ENCODE assay signal across 8 mouse cellular contexts in the genomic region with DNA sequence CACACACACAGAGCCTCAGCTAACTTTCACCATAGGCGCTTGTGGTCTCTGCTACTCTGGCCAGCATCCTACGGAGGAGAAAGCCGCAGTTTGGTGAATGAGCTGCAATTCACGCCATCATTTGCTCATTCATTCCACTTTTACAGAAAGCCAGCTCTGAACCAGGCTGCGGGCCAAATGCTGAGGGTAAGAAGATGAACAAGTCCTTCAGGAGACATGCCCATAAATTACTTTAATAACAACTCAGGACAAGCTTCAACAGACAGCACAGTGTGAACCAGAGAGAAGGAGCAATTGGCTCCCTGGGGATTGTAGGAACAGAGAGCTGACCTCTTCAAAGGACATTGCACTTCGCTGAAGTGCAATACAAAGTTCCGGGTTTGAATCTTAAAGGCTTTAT. TPM values are rescaled to one million over a fixed set of nuclear protein-coding genes. Genes with fewer than 3 reads are reported as not detected.
A peak's percentile ranks its signal among the peaks of the same experiment; 100 is the strongest.
DNase-seq lines count a peak whose midpoint lies in the region; ATAC-seq and TF ChIP-seq lines count a peak whose summit lies in the region.
"Had no signal": no experiment of that assay in that cellular context is flagged by ENCODE, and none has a peak within 500 bp of the region (broad histone marks: within the 10 kb centered on the region; RNA-seq: fewer than 3 reads in every experiment).

No protein-coding gene starts in this region.

- intact Hi-C loops in heart, postnatal 25 days (cut with DNase I) = loop anchor here (2.0 to 5.0 kb wide), 2 partner anchors 51 to 73 kb away; no protein-coding TSS in a partner anchor

- no peak overlapping the region for H3K9ac ChIP-seq in heart, embryonic 16.5 days (ENCODE audit: low read length)

- 67% methylated on average over 7 of the region's 7 CpGs for WGBS in heart, embryonic 16.5 days

- H3K4me2 ChIP-seq in heart, embryonic 16.5 days (ENCODE audit: low read depth, low read length) = 0 out of 2 replicates have a peak overlapping the region, but pooled peaks have one; percentile 79

- no peak overlapping the region for H3K4me3 ChIP-seq in heart, embryonic 16.5 days (ENCODE audit: low read length)
- peak overlapping the region; percentile 95; the same call in 1 of the 2 replicates for H3K4me3 ChIP-seq in G1E (ENCODE audit: low read depth, low read length)

- H3K27ac ChIP-seq in heart, embryonic 16.5 days (ENCODE audit: low read length) = peak overlapping the region; percentile 92
- H3K27ac ChIP-seq: midbrain, embryonic 12.5 days had no signal

- peaks cover 22% of the 10 kb centered on the region for H3K4me1 ChIP-seq in heart, embryonic 16.5 days (ENCODE audit: control insufficient read depth, insufficient read depth, low read length)
- H3K4me1 ChIP-seq in G1E (ENCODE audit: insufficient read depth, low read depth, low read length) = peaks cover 62% of the 10 kb centered on the region

- no peaks in the 10 kb centered on the region for H3K9me3 ChIP-seq in heart, embryonic 16.5 days (replicated peaks; ENCODE audit: control insufficient read depth, low read length)
- no peaks in the 10 kb centered on the region for H3K9me3 ChIP-seq in G1E (replicated peaks)
- H3K9me3 ChIP-seq: midbrain, embryonic 12.5 days had no signal

- no peaks in the 10 kb centered on the region for H3K27me3 ChIP-seq in heart, embryonic 16.5 days (ENCODE audit: control insufficient read depth, insufficient read depth, low read length)
- no peaks in the 10 kb centered on the region for H3K27me3 ChIP-seq in G1E (ENCODE audit: insufficient read depth, low read length)

- TF ChIP-seq CTCF in G1E (IDR thresholded peaks at IDR 0.05; ENCODE audit: low read depth, low read length) = no peak

- no peaks in the 10 kb centered on the region for H3K36me3 ChIP-seq in heart, embryonic 16.5 days (ENCODE audit: control insufficient read depth, insufficient read depth)
- peaks cover 12% of the 10 kb centered on the region for H3K36me3 ChIP-seq in G1E (replicated peaks)
- H3K36me3 ChIP-seq: midbrain, embryonic 12.5 days had no signal

- DNase-seq in heart, postnatal 25 days (ENCODE audit: low spot score) = no peak
- DNase-seq in G1E (ENCODE audit: low spot score) (no peak), adipocyte (ENCODE audit: low spot score) (peak; percentile 41)
- peak; percentile 17 to 52 for DNase-seq in kidney, postnatal 25 days
- DNase-seq in right cerebral cortex, adult 2 months (ENCODE audit: low spot score in 2 of 2) = no peak
- no peak for DNase-seq in thymus, postnatal 4 days

- no peak for ATAC-seq in heart, embryonic 16.5 days (replicated peaks; ENCODE audit: extremely low read depth, insufficient read depth, low FRiP score)
- ATAC-seq in G1E (ENCODE audit: extremely low read depth, insufficient number of reproducible peaks, low FRiP score, poor library complexity, severe bottlenecking) = no peak

RNA-seq across cellular contexts. Expression of gene Cited4, which starts 0.6 kb away (rescaled TPM):
- 24.0 and 25.0 TPM in 2 replicates for polyA plus RNA-seq in heart, embryonic 16.5 days (2015; fragmentation: Nextera tagmentation; extraction: Ambion mirVana)
- 10 to 100 TPM; 46.4 to 61.3 TPM for total RNA-seq in heart, postnatal 25 days (2021)
- total RNA-seq in G1E (2014; fragmentation: Nextera tagmentation) (65.4 and 67.9 TPM in 2 replicates), G1E (2017) (82.3 and 128 TPM in 2 replicates)
- polyA plus RNA-seq in G1E (2012) = 625 and 793 TPM in 2 replicates

Comparison
In these comparisons a context has a peak if more than half of its experiments do, and no peak if none do; other contexts are left out.
1. DNase-seq: peak in adipocyte (single experiment) and kidney, postnatal 25 days (2 of 2); none in heart, postnatal 25 days (single experiment), G1E (single experiment), right cerebral cortex, adult 2 months (0 of 2) and thymus, postnatal 4 days (single experiment).